Mouse (Mus musculus) thymus, adult 18-20 months (tissue): ENCODE data around the gene Reg3g.
"Not testable (repeated sequence)": the region's sequence is repeated elsewhere in the genome, so short reads cannot be mapped to it uniquely, and the experiment has no call there.

Experiments
- DNase-seq, 2 experiments: peaks; one replicate each; pipeline ENCODE4 v3.0.0; 2022; ENCODE audit warnings: mixed read lengths in 2 of 2

Reg3g gene

DNA sequence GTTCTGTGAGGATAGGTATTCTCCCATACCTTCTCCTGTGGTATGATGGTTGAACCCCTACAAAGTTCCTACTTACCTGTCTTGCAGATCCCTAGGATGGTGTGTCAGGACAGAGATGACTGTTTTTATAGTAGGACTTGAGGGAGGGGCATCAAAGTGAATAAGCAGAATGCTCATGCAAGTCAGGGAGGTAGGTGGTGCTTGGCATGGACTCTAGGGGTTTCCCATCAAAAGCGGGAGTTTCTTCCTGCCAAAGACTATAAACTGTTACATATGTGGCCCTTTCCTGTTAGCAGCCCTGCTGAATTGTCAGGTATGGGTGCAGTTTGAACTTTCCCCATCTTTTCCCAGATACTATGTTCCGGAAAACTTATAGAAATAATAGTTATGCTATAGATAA, at the start of gene Reg3g:
Gene Reg3g (minus strand): TSS at position 101 of the 400 bp plus-strand sequence.
- no peak for DNase-seq

DNA sequence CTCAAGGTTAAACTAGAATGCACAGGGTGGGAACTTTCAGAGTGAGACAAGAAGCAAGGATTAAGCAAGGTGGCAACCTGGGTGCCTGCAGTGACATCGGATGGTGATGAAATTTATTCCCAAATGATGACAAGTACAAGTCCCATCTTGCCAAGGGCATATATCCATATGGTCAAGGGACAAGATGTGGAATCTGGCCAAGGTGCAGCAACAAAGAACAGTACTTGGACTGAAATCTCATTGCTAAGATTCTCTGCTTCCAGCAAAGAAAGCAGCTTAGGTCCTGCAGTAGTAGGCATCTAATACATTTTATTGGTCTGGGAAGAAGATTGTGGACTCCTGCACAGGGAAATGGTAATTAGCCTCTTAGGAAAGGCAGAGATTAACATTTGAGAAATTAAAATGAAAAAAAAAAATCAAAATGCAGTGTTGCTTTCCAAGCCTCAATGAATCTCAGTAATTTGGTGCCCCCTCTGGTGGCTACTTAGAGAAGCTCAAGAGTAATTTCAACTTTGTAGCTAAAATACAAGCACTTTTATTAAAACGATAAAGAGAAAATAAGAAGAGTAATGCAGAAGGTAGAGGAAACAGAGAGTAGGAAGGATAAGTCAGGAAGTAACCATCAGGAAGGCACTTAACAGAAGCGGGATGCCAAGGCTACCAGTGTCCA, 47.2 kb upstream of the Reg3g start:
- no peak for DNase-seq

DNA sequence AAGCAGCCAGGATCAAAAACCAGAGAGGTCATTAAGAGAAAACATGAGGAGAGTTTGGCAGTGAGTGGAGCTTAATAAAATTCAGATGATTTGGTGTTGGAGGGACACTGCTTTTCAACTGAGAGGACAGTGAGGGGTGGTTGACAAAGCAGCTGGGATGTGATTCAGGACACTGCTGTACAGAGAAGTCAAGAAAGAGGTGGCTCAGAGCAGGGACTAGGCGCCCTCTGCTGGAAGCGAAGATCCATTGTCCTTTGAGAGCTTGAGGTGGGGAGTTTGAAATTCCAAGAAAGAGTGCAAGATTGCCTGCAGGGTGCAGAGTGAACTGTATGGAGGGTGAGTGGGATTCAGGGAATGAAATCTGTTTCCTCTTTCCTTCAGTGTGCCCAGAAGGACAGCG, 44.2 kb upstream of the Reg3g start:
- no peak for DNase-seq

DNA sequence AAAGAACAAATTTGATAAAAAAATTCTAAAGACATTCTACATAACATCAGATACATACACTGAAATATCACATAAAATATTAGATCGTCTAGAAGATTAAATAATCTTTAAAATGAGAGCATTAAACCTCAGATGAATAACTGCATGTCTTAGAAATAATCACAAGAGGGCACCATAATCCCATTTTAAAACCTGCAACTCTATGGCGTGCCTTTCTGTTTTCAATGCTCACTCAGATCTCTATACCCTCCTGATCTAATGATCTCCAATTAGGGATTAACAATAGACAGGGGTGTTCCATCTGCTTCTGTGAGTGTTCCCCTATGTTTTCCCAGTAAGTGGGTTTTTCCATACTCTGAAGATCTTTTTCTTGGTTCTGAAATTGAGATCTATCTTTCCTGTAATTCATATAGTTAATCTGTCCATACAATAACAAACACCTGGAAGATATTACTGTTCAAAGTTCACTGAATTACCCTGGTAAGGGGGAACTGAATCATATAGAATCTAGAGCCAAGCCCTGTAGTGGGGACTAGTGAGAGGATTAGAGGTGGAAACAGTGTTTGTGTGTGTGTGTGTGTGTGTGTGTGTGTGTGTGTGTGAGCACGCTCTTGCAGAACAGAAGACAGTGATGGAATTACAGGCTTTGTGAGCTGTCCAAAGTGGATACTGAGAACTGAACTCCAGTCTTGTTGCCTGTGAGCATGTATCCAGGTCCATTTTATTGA, 41.7 kb upstream of the Reg3g start:
- DNase-seq: no peak

DNA sequence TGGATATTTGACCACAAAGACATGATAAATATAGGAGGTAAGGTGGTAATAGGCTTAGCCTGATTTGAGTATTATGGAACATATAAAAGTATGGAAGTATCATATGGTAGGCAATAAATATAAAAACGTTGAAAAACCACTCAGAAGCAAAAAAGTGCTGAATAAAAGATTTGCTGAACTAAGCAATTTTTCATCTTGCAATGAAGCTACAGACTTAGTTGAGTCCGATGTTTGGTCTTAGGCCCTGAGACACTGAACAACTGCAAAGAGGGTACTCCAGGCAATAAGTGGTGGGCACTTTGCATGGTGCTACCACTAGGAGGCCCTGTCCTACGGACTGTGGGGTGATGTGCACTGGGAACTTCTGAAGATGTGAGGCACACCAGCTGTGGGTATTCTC, 37.1 kb upstream of the Reg3g start:
- no peak for DNase-seq

DNA sequence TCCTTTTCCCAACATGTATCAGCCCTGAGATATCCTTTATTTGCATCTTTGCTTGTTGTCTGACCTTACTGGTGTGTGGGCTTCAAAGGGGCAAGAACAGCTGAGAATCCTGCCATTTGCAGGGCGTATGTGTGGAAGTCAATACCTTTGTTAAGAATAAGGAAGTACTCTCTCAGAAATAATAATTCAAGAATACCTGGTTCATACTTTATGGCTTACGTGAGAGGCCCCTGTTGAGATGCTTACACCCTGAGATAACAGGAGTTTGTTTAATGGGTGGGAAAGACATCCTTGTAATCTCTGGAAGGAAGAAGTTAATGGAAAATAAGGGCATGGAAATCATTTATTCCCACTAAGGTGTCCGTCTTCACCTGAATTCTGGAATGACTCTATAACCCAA, 26.0 kb upstream of the Reg3g start:
- DNase-seq: no peak

DNA sequence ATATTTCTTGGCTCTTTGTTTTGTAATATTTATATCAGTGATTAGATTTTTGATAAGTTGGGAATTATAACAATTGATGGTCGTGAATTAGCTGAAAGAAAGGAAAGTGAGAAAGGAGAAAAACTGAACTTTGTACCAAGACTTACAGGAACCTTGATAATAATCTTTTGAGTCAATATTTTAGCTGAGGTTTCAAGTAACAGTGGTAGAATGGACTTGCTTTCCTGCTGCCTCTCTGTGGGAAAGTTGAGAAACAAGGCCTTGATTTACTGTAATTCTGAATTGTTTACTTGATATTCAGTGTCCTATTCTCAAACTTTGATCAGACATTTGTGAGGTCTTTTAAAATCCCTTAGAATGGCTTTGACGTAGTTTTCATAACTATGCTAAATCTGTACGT, 615 bp upstream of the Reg3g start:
- no peak for DNase-seq

DNA sequence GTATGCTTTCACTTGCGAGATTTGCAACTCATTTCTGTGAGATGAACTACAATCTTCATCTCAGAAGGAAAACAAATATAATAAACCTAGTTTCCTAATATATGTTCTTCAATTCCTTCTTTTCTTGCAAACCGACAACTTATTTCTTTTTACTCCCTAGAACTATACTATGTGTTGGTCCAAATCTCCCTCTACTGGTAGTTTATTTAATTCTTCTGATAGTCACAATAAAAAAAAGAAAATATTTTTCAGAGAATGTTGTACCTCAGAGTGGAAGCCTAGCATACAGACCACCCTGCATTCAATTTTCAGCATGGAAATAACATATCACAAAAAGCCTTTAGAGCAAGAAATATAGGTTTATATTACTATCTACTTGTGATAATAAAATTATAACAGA, 5.4 kb downstream of the Reg3g start:
- DNase-seq: no peak

DNA sequence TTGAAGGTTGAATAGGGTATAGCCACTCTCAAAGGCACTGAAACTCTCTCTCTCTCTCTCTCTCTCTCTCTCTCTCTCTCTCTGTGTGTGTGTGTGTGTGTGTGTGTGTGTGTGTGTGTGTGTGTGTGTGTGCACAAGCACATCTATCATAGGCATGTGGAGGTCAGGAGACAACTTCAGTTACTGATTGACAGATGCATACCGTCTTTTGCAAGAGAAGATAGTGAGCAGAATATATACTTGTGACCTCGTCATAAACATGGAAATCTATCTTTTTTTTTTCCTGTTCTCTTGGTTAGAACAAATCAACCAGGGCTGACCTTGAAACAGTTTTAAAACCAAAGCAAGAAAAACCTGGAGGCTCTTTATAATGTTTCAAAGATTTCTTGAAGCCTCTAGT, 6.3 kb downstream of the Reg3g start:
- no peak for DNase-seq

DNA sequence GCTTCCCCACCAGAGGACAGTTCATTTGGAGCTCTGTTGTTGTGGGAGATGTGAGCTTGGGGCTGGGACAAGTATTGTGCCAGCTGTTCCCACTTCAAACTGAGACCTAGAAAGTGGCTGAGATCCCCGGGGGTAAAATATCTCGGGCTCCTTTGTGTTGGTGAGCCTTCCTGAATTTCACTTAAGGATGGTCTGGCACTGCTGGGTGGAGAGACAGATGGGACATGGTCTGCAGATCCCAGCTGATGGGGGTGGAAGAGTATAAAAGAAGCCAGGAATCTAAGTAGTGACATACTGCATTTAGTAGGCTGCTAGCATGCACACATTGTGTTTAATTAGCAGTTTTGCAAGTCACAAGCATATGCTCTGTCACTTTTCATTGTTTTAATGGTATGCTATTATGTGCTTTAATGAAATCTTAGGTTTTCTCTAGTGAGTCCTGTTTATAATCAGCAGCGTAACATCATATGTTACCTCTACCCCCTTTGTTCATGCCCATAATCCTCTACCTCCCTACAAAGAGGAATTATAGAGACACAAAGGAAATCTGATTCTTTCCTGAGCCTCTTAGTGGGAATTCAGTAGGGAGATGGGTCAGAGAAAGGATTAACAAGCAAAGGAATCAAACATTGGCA, 8.4 kb downstream of the Reg3g start:
- no peak for DNase-seq

DNA sequence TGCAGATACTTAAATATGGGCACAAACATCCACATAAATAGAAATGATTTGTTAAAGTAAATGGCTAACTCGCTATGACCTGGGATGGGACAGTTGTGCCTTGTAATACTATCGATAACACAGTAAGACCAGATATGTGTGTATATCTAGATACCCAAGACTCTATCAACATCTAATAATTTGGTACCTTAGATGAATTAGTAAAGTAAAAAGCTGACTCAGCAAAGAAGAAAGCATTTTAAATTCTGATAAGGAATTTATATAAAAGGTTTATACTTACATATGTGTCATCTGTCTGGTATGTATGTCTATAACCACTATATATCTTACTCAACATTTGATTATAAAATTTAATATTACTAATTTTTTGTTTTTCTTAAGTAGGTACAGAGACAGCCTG, 15.9 kb downstream of the Reg3g start:
- no peak for DNase-seq

DNA sequence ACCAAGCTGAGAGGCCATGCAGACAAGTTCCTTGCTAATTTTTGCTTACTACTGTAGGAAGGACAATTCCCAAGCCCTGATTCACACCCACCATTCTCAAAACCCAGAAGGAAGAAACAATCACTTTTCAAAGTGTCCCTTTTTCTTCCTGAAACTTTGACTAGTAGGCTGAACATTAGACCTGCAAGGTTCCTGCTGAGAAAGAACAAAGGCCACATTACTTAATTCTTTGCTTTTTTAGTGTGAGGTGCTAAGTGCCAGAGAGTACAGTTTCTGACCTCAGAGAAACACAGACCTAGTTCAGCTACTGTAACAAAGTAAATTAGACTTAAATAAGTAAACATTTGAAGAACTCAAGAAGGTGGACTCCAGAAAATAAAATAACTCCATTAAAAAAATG, 20.3 kb downstream of the Reg3g start:
- DNase-seq: no peak

DNA sequence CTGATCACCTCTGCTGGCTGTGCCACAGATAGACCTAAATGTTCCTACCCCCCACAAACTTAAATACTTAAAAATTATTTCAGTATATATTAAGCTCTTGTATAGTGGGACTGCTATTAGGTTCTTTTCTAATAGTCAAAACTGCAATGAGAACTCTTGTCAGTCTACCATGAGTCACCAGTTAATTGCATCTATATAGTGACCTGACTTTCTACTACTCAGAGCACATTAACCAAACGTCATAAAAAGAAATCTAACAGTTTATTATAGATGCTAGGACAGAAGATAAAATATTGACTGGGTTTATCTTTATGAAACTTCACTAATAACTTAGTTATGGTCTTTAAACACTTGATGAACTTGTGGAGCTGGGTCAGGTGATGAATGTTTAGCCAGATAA, 21.5 kb downstream of the Reg3g start:
- no peak for DNase-seq

DNA sequence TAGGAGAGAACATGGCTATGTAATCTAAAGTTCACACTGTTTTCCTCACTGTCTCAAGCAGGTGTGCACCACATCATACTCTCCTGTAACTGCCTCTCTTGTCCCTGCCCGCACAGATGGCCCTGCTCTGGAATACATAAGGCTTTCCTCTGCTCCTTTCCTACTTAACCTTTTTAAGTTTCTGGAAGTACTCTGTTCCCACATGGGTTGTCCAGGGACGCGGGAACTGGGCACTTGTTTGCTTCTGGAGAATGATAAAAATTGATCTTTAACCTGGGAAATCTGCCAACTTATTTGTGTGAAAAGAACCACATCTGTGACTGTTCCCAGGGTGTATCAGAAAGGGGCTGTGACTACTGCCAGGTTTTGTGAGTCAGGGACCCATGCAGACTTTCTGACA, 43.2 kb downstream of the Reg3g start:
- no peak for DNase-seq

DNA sequence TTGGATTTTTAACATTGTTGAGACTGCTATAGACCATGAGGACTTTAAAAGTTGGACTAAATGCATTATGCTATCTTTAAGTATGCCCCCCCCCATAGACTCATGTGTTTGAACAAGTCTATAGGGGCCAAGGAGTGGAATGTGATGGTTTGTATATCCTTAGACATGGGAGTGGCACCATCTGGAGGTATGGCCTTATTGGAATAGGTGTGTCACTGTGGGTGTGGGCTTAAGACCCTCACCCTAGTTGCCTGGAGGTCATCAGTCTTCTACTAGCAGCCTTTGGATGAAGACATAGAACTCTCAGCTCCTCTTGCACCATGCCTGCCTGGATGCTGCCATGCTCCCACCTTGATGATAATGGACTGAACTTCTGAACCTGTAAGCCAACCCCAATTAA, 46.3 kb downstream of the Reg3g start, which contains the start of gene Reg1:
Gene Reg1 (plus strand): TSS at position 301 of the 400 bp plus-strand sequence.
- not testable (repeated sequence) for DNase-seq
